Comparison of ENCODE assay signal across 8 mouse cellular contexts in genomic region chr4:140358103-140358502, GRCm38 (mm10).
A peak's percentile ranks its signal among the peaks of the same experiment; 100 is the strongest.
DNase-seq lines count a peak whose midpoint lies in the region; ATAC-seq and TF ChIP-seq lines count a peak whose summit lies in the region.
"Had no signal": no experiment of that assay in that cellular context is flagged by ENCODE, and none has a peak within 500 bp of the region (broad histone marks: within the 10 kb centered on the region; RNA-seq: fewer than 3 reads in every experiment).

No protein-coding gene starts in this region.

- H3K4me2 ChIP-seq in midbrain, embryonic 11.5 days: no peak overlapping the region
- H3K4me2 ChIP-seq in midbrain, embryonic 15.5 days: no peak overlapping the region
- H3K4me2 ChIP-seq in limb, embryonic 14.5 days (replicated peaks; ENCODE audit: low read depth, low read length, severe bottlenecking): no peak overlapping the region
- H3K4me2 ChIP-seq: embryonic facial prominence, embryonic 12.5 days had no signal

- H3K27me3 ChIP-seq in midbrain, embryonic 11.5 days (ENCODE audit: control insufficient read depth, insufficient read depth, low read length): no peaks in the 10 kb centered on the region
- no peaks in the 10 kb centered on the region; the same call in 1 of the 2 replicates for H3K27me3 ChIP-seq in midbrain, embryonic 15.5 days (replicated peaks)
- no peaks in the 10 kb centered on the region for H3K27me3 ChIP-seq in limb, embryonic 14.5 days (ENCODE audit: control insufficient read depth, insufficient read depth, low read length)
- H3K27me3 ChIP-seq: embryonic facial prominence, embryonic 12.5 days had no signal

- H3K9ac ChIP-seq in midbrain, embryonic 11.5 days (ENCODE audit: low read length): no peak overlapping the region
- H3K9ac ChIP-seq in midbrain, embryonic 15.5 days: no peak overlapping the region
- H3K9ac ChIP-seq in limb, embryonic 14.5 days (ENCODE audit: low read depth, low read length, severe bottlenecking): no peak overlapping the region
- H3K9ac ChIP-seq: embryonic facial prominence, embryonic 12.5 days had no signal

- TF ChIP-seq POLR2A in limb, embryonic 14.5 days (IDR thresholded peaks at IDR 0.05; ENCODE audit: borderline replicate concordance, extremely low read depth, insufficient read depth, insufficient read length): no peak

- no peaks in the 10 kb centered on the region for H3K9me3 ChIP-seq in midbrain, embryonic 11.5 days (ENCODE audit: control insufficient read depth, low read length)
- no peaks in the 10 kb centered on the region for H3K9me3 ChIP-seq in midbrain, embryonic 15.5 days
- no peaks in the 10 kb centered on the region for H3K9me3 ChIP-seq in limb, embryonic 14.5 days (ENCODE audit: control insufficient read depth, low read length)
- H3K9me3 ChIP-seq: embryonic facial prominence, embryonic 12.5 days had no signal

- no peak overlapping the region for H3K27ac ChIP-seq in midbrain, embryonic 11.5 days (ENCODE audit: low read depth, low read length)
- H3K27ac ChIP-seq in midbrain, embryonic 15.5 days: no peak overlapping the region
- no peak overlapping the region for H3K27ac ChIP-seq in limb, embryonic 14.5 days (replicated peaks; ENCODE audit: low read depth, low read length)
- H3K27ac ChIP-seq: embryonic facial prominence, embryonic 12.5 days had no signal

- no peaks in the 10 kb centered on the region for H3K4me1 ChIP-seq in midbrain, embryonic 11.5 days (ENCODE audit: control insufficient read depth, insufficient read depth, low read length)
- H3K4me1 ChIP-seq in midbrain, embryonic 15.5 days: peaks cover 17% of the 10 kb centered on the region
- no peaks in the 10 kb centered on the region for H3K4me1 ChIP-seq in limb, embryonic 14.5 days (ENCODE audit: control insufficient read depth, insufficient read depth, low read length)
- H3K4me1 ChIP-seq: embryonic facial prominence, embryonic 12.5 days had no signal

- WGBS in midbrain, embryonic 11.5 days: 11% methylated on average over 5 of the region's 5 CpGs
- 15% methylated on average over 5 of the region's 5 CpGs for WGBS in midbrain, embryonic 15.5 days
- WGBS in limb, embryonic 14.5 days: 12% methylated on average over 5 of the region's 5 CpGs

- peak; percentile 94 for DNase-seq in midbrain, embryonic 11.5 days (ENCODE audit: low spot score, missing footprints)
- peak; percentile 92 for DNase-seq in adrenal gland, postnatal 10 days
- DNase-seq in gastrocnemius, postnatal 10 days: peak; percentile 81
- peak; percentile 88 for DNase-seq in limb, embryonic 14.5 days (ENCODE audit: low spot score)
- peak; percentile 87 for DNase-seq in retina, postnatal 1 day

- no peak for ATAC-seq in midbrain, embryonic 11.5 days (ENCODE audit: low FRiP score)
- no peak for ATAC-seq in midbrain, embryonic 15.5 days (replicated peaks)
- no peak for ATAC-seq in limb, embryonic 14.5 days (ENCODE audit: low FRiP score, low read depth)
- no peak for ATAC-seq in frontal cortex, adult (ENCODE audit: low TSS enrichment)

- no peaks in the 10 kb centered on the region for H3K36me3 ChIP-seq in midbrain, embryonic 11.5 days (ENCODE audit: control insufficient read depth, insufficient read depth, low read length)
- H3K36me3 ChIP-seq in midbrain, embryonic 15.5 days (replicated peaks): no peaks in the 10 kb centered on the region
- H3K36me3 ChIP-seq in limb, embryonic 14.5 days (ENCODE audit: control insufficient read depth, insufficient read depth, low read length): no peaks in the 10 kb centered on the region
- H3K36me3 ChIP-seq: embryonic facial prominence, embryonic 12.5 days had no signal

- H3K4me3 ChIP-seq in midbrain, embryonic 11.5 days (ENCODE audit: low read depth, low read length): no peak overlapping the region
- H3K4me3 ChIP-seq in midbrain, embryonic 15.5 days: no peak overlapping the region
- H3K4me3 ChIP-seq in limb, embryonic 14.5 days (replicated peaks; ENCODE audit: low read length): no peak overlapping the region
- H3K4me3 ChIP-seq: embryonic facial prominence, embryonic 12.5 days had no signal
